Mouse (Mus musculus): ENCODE measurements around the gene Mvp.
A peak's percentile ranks its signal among the peaks of the same experiment; 100 is the strongest.

Gene Mvp

GRCm38 (mm10) chr7:127020491-127020890 lies 6.1 kb upstream of the Mvp start:
- no peak for ATAC-seq (ENCODE audit: insufficient number of reproducible peaks, low FRiP score, low TSS enrichment)

DNA sequence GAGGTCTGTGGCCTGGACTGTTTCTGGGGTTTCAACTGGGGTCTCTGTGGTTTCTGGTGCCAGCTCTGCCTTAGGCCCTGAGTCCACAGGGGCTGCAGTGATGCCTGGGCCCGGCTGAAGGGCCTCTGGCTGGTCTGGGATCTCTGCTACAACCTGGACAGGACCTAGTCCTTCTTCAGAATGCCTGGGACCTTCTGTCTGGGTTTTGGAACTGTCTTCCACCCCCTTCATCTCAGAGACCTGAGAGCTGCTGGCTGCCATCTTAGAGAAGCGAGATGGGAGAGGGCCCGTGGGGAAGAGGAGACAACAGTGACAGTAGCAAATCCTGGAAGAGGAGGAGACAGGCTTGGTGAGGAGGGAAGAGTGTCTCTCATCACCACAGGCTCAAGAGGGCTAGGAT lies 5.6 kb upstream of the Mvp start:
- no peak for ATAC-seq (ENCODE audit: insufficient number of reproducible peaks, low FRiP score, low TSS enrichment)

GRCm38 (mm10) chr7:127019306-127019960 lies 5.0 kb upstream of the Mvp start:
- ATAC-seq (ENCODE audit: insufficient number of reproducible peaks, low FRiP score, low TSS enrichment), result no peak

- ATAC-seq (ENCODE audit: insufficient number of reproducible peaks, low FRiP score, low TSS enrichment), result no peak
Measured at GRCm38 (mm10) chr7:127018416-127019305, 4.2 kb upstream of the Mvp start.

DNA sequence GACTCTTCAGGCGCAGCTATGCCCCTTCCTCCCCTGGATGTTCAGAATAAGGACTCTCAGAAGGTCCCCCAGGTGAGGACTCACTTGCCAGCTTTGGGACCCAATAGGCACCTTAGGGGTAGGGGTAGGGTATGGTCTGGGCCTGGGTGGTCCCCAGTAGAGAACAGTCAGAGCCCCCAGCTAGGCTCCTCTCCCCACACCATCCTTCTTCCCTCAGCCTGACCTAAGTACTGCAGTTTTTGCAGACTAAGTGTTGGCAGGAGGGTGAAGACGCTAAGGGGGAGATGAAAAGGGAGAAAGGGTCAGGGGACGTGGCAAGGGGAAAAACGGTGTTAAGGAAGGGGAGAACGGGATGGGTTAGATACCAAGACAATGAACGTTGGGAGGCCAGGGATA lies 3.5 kb upstream of the Mvp start:
- ATAC-seq (ENCODE audit: insufficient number of reproducible peaks, low FRiP score, low TSS enrichment), result no peak

GRCm38 (mm10) chr7:127016971-127017949 lies 2.8 kb upstream of the Mvp start, which contains the start of gene Pagr1a:
Gene Pagr1a, minus strand, starts transcription at chr7:127017352.
- ATAC-seq (ENCODE audit: insufficient number of reproducible peaks, low FRiP score, low TSS enrichment), result peak; percentile 28; the same call in 1 of the 2 replicates

DNA sequence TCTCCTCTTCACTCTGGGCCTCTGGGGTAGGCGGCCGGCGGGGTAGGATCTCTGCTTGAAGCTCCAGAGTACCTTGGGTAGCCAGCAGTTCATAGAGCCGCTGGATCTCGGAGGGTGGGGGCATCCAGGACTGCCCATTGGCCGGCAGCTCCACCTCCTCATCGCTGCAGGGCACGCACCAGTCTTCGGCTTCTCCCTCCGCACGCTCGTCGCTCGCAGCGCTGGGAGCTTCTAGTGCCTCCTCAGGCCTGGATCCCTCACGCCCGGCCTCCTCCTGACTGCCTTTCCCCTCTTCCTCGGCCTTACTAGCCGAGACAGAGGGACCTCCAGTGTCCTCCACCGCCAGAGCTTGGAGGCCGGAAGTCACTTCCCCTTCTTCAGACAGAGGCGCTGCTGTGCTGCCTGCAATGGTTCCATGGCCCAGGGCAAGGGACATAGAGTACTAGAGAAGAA lies 2.1 kb upstream of the Mvp start:
- ATAC-seq (ENCODE audit: insufficient number of reproducible peaks, low FRiP score, low TSS enrichment), result peak; percentile 15

DNA sequence TGATC lies 1.9 kb upstream of the Mvp start, which contains the start of gene Pagr1b:
Gene Pagr1b, minus strand, starts transcription at position 4 of the 5 bp plus-strand sequence.
- ATAC-seq (ENCODE audit: insufficient number of reproducible peaks, low FRiP score, low TSS enrichment), result no peak

DNA sequence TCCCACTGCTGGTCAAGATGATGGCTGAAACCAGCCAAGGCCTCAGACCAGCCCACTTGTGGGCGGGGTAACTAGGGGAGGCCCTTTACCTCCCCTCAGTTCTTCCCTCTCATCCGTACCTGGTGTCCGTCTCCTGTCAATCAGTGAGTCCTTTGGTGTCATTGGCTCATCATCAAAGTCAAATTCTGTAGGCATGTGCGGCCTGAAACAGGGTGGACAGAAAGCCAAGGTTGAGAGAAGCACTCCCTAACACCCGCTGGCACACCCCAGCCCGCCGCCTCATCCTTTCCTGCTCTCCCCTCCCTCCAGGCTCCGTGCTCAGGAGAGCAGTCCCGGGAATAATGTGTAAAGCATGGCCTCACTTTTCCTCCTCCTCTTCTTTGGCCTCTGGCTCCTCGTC lies 1.7 kb upstream of the Mvp start:
- peak; percentile 16; the same call in 1 of the 2 replicates for ATAC-seq (ENCODE audit: insufficient number of reproducible peaks, low FRiP score, low TSS enrichment)

- no peak for ATAC-seq (ENCODE audit: insufficient number of reproducible peaks, low FRiP score, low TSS enrichment)
Measured at GRCm38 (mm10) chr7:127014993-127015392, 572 bp upstream of the Mvp start.

- no peak for ATAC-seq (ENCODE audit: insufficient number of reproducible peaks, low FRiP score, low TSS enrichment)
Measured at GRCm38 (mm10) chr7:127013385-127013784, 1.0 kb downstream of the Mvp start.

- no peak for ATAC-seq (ENCODE audit: insufficient number of reproducible peaks, low FRiP score, low TSS enrichment)
Measured at GRCm38 (mm10) chr7:127012845-127013244, 1.6 kb downstream of the Mvp start.

- ATAC-seq (ENCODE audit: insufficient number of reproducible peaks, low FRiP score, low TSS enrichment), result no peak
Measured at GRCm38 (mm10) chr7:127012374-127012773, 2.0 kb downstream of the Mvp start.

DNA sequence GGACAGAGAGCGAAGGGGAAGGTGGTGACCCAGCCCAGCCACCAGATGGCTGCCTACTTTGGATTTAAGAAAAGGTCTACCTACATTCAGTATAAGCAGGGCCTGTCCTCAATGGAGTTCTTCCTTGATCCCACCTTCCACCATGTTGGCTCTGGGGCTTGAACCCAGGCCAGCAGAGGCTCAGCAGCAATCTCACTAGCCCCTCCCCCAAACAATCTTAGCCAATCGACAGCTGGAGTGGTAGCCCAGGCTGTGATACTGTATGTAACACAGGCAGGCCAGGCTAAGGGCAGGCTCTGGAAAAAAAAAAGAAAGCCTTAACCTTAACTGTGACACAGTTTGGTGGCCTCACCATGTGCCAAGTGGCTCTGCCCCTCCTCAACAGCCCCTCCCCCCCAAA lies 2.7 kb downstream of the Mvp start:
- no peak for ATAC-seq (ENCODE audit: insufficient number of reproducible peaks, low FRiP score, low TSS enrichment)

GRCm38 (mm10) chr7:127011051-127011450 lies 3.4 kb downstream of the Mvp start:
- no peak for ATAC-seq (ENCODE audit: insufficient number of reproducible peaks, low FRiP score, low TSS enrichment)

DNA sequence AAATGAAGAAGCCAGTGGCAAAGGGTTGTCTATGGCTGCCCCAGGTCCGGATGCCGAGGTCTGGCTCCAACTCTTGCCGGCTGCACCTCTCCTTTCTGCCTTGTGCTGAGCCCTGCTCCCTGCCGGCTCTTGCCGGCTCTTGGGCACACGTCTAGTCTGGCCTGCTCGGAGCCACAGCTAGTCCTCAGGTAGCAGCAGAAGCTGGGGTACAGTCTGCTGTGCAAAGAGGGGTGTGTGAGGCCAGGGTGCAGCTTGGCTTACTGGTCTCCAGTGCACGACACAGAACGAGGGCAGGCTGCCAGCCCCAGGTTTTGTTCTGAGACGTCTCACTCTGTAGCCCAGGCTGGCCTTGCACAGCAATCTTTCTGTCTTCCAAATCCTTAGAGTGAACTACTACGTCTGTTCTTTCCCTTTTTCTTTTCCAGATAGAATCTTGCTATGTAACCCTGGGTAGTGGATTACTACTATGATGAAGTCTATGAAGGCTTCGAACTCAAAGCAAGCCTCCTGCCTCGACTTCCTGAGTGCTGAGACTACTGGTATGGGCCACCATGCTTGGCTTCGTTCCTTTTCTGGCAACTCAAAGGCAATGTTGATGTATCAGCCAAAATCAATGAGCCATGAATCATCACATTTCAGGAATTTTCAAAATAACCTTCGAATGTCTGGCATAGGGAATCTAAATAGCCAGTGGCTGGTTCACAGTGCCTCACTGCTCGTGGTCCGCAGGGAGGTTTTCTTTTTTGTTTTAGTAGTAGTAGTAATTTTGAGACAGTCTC lies 4.9 kb downstream of the Mvp start:
- peak; percentile 16; the same call in 1 of the 2 replicates for ATAC-seq (ENCODE audit: insufficient number of reproducible peaks, low FRiP score, low TSS enrichment)

DNA sequence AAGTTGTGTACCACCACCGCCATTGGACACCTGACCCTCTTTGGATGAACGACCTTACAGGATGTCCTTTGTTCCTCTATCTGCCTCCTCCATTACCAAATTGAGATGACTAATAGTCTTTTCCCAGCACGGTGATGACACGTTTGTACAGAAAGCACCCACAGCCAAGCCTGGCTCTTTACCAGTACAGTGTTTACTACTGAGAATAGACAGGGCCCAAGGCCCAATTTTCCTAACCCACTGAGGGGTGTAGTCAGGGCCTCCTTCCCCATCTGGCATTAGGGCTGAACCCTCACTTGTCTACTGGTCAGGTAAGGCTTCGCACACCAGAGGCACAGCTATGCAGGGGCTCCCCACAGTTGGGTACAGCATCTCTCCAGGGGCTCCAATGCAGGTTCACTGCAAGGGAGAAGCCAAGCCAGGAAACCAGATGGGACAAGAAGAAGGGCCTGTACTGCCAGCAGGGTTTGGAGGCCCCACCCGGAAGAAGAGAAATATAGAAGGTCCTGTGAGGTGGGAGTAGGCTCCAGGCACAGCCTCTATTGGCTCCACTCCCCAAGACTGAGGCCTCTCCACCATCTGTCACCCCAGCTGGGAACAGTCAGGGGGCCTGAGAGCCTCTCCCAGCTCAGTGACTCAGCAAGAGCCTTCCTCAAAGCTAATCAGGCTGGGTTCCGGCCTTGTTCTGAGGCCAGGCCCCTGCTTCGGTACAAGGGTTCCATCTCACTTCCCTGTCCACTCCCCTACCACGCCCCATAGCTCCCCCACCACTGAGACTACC lies 6.0 kb downstream of the Mvp start:
- ATAC-seq (ENCODE audit: insufficient number of reproducible peaks, low FRiP score, low TSS enrichment), result peak; percentile 87

- no peak for ATAC-seq (ENCODE audit: insufficient number of reproducible peaks, low FRiP score, low TSS enrichment)
Measured at GRCm38 (mm10) chr7:127007313-127008024, 7.0 kb downstream of the Mvp start.
